Mouse (Mus musculus) liver, embryonic 14.5 days (tissue): Measurements from ENCODE around the gene Ssh3. TPM values are rescaled to one million over a fixed set of nuclear protein-coding genes. Genes with fewer than 3 reads are reported as not detected.

Source experiments
- ATAC-seq: fragments of 200-750 bp; cut with Nextera tagmentation; 2 replicates; pipeline ENCODE4 v1.8.0; 2017; ENCODE audit warnings: moderate number of reproducible peaks, mild to moderate bottlenecking, moderate library complexity; ENCODE audit not compliant: insufficient read depth
- DNase-seq, 3 experiments: peaks; one replicate each; pipeline ENCODE4 v3.0.0-alpha.2; 2012 to 2013; ENCODE audit warnings: low read depth in 3 of 3, low spot score in 3 of 3
- H3K27ac ChIP-seq: fragments of 300-500 bp; sonication (generic); 2 replicates; pipeline ENCODE4 v1.5.1; 2014; ENCODE audit warnings: moderate library complexity, mild to moderate bottlenecking, control low read depth, inconsistent platforms
- H3K27me3 ChIP-seq: fragments of 300-500 bp; sonication (generic); 2 replicates; pipeline ENCODE4 v1.6.1; 2014; ENCODE audit warnings: mild to moderate bottlenecking, low read length, moderate library complexity; ENCODE audit not compliant: control insufficient read depth, insufficient read depth
- H3K36me3 ChIP-seq: fragments of 300-500 bp; sonication (generic); replicated peaks from 2 replicates; pipeline ENCODE4 v1.6.1; 2014; ENCODE audit warnings: low read depth; ENCODE audit not compliant: control insufficient read depth, insufficient read depth
- H3K4me1 ChIP-seq, 2 experiments: fragments of 200-500 bp in 1 of 2; fragments of 300-500 bp in 1 of 2; sonication (generic) in 1 of 2; replicated peaks; 2 replicates each; pipeline ENCODE4 v1.6.1; 2012 to 2014; ENCODE audit warnings: antibody characterized with exemption in 1 of 2, inconsistent platforms in 1 of 2, low read length in 1 of 2; ENCODE audit not compliant: control insufficient read depth in 2 of 2, insufficient read depth in 2 of 2
- H3K4me2 ChIP-seq: fragments of 300-500 bp; sonication (generic); 2 replicates; pipeline ENCODE4 v1.6.1; 2014; ENCODE audit warnings: low read depth, mild to moderate bottlenecking, control low read depth, moderate library complexity
- H3K4me3 ChIP-seq, 2 experiments: fragments of 200-500 bp in 1 of 2; fragments of 300-500 bp in 1 of 2; sonication (generic) in 1 of 2; 2 replicates each; pipeline ENCODE4 v1.5.1; 2012 to 2014; ENCODE audit warnings: low read depth in 2 of 2, low read length in 2 of 2, mild to moderate bottlenecking in 2 of 2, control low read depth in 1 of 2, inconsistent platforms in 1 of 2, moderate library complexity in 1 of 2; ENCODE audit not compliant: insufficient read depth in 1 of 2
- H3K9ac ChIP-seq: fragments of 300-500 bp; sonication (generic); replicated peaks from 2 replicates; pipeline ENCODE4 v1.6.1; 2014; ENCODE audit warnings: mild to moderate bottlenecking, control low read depth, moderate library complexity
- H3K9me3 ChIP-seq: fragments of 300-500 bp; sonication (generic); 2 replicates; pipeline ENCODE4 v1.6.1; 2016; ENCODE audit warnings: low read length, mixed read lengths; ENCODE audit not compliant: control insufficient read depth
- CTCF ChIP-seq: IDR thresholded peaks from 2 replicates; pipeline ENCODE4 v1.5.1; 2016; ENCODE audit warnings: antibody characterized with exemption, low read depth, control low read depth
- EP300 ChIP-seq: IDR thresholded peaks from 2 replicates; pipeline ENCODE4 v1.6.1; 2016; ENCODE audit warnings: antibody characterized with exemption, low read depth
- WGBS: fragments of 180-500 bp; shearing (Covaris S2); extraction: QIAGEN DNeasy Blood & Tissue Kit; methylation state at CpG from one replicate; pipeline ENCODE4 v1.1.7; 2014; ENCODE audit not compliant: insufficient replicate concordance; 5-methylcytosine and 5-hydroxymethylcytosine counted together
- polyA plus RNA-seq, 2 experiments: library from polyadenylated mRNA; depleted of rRNA in 1 of 2; stranded (reverse) in 1 of 2; unstranded in 1 of 2; fragments of >200 nt; fragmentation: Nextera tagmentation in 1 of 2; extraction: Ambion mirVana in 1 of 2; gene quantifications; 2 replicates each; pipeline versions ENCODE4 v1.2.1 to v1.2.3; 2012 to 2014

Gene Ssh3
- polyA plus RNA-seq, 2 experiments, result 1.4 to 2.8 TPM

DNA sequence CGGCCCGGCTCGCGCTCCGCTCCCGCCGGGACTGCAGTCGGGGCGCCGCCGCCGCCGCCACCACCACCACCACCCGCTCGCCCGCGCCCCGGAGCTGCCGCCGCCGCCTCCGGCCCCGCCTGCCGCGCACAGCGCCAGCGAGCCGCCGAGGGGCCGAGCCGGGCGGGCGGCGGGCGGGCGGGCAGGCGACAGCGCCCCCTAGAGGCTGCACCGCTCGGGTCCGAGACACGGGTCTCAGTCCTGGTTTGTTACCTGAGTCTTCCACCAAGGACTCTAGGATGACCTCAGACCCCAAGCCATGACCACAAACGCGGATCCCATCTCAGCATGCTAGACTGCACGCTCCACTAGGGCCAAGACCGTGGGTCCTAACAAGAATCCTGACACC is 37.2 kb upstream of the Ssh3 start, which contains the start of gene Grk2:
Gene Grk2 (minus strand): TSS at position 33 of the 388 bp plus-strand sequence.
- Histone ChIP-seq H3K4me1 (peaks cover 7 to 34% of the 10 kb centered on the region in 2 experiments; a peak in 3 of 4 replicates), H3K9me3 (no peaks in the 10 kb centered on the region), H3K36me3 (no peaks in the 10 kb centered on the region), H3K27me3 (no peaks in the 10 kb centered on the region), H3K27ac (peak within 1 kb of the TSS; percentile 64), H3K4me3 (peak within 1 kb of the TSS; percentile 96), H3K4me2 (peak within 1 kb of the TSS; percentile 89), H3K9ac (peak within 1 kb of the TSS; percentile 97)
- ATAC-seq (peak; percentile 80), DNase-seq (peak; percentile 49 to 57 (median 53))
- WGBS, result 1% methylated on average over 31 of the region's 46 CpGs
- TF ChIP-seq EP300 (no peak), CTCF (peak; percentile 79)

DNA sequence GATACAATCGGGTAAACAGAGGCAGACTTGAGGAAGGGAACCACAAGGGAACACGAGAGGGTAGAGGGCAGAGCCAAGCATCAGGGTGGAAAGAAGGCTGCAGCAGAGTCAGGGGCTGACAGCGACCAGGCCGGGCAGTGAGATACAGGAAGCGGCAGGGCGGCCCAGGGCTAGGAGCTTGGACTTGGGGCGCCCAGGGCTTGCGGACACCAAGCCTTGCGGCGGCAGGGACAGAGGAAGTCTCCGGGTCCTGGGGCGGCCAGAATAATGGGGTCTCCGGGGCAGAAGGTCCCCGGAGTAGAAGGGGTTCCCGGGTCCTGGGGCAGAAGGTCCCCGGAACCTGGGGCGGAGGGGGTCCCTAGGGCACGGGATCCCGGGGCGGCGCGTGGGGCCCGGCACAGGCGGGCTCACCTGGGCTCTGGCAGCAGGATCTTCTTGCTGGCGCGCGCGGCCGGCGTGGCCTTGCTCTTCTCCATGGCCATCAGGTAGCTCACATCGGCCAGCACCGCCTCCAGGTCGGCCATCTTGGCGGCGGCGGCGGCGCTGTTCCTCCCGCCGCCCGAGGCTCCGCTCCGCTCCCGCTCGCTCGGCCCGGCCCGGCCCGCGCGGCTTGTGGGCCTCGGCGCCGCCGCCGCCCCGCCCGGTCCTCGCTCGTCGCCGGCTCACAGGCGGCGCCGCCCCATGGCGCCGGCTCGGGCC is 36.7 kb upstream of the Ssh3 start:
- Histone ChIP-seq H3K4me2 (peak overlapping the region; percentile 89), H3K27me3 (no peaks in the 10 kb centered on the region), H3K4me1 (peaks cover 7 to 39% of the 10 kb centered on the region in 2 experiments; a peak in 3 of 4 replicates), H3K9me3 (no peaks in the 10 kb centered on the region), H3K27ac (peak overlapping the region; percentile 64), H3K9ac (peak overlapping the region; percentile 97), H3K4me3 (peak overlapping the region; percentile 96), H3K36me3 (no peaks in the 10 kb centered on the region)
- under 1% methylated on average over 52 of the region's 68 CpGs for WGBS
- peak; percentile 78 for ATAC-seq
- TF ChIP-seq EP300 (no peak), CTCF (no peak)
- DNase-seq, result peak in 1 of 3 experiments; percentile 39

DNA sequence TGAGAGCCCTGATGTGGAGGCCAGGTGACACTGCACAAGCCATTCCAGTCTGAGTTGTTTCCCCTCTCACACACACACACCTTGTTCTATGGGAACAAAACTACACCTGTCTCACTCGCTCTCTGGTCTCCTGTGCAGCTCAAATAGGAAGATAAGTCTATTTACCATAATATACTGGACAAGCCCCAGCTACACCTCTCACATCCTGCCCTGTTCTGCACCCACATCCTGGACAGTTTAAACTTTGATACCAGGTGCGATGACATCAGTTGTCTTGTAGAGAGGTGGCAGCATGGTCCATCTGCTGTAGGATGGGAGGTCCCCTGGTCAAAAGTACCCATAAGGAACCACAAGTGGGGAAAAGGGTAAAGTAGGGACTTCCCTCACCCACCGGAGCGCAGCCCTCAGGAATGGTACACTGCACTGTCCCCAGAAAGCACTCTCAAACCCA is 35.9 kb upstream of the Ssh3 start:
- 5% methylated on average over 4 of the region's 4 CpGs for WGBS
- Histone ChIP-seq H3K27me3 (no peaks in the 10 kb centered on the region), H3K4me1 (peaks cover 7 to 46% of the 10 kb centered on the region in 2 experiments; a peak in 3 of 4 replicates), H3K4me2 (peak overlapping the region; percentile 89), H3K27ac (peak overlapping the region; percentile 6; the same call in 1 of the 2 replicates), H3K4me3 (peak overlapping the region; percentile 96), H3K9me3 (no peaks in the 10 kb centered on the region), H3K9ac (peak overlapping the region; percentile 97), H3K36me3 (no peaks in the 10 kb centered on the region)
- DNase-seq (no peak), ATAC-seq (no peak)
- TF ChIP-seq EP300, result no peak
- TF ChIP-seq CTCF, result no peak

DNA sequence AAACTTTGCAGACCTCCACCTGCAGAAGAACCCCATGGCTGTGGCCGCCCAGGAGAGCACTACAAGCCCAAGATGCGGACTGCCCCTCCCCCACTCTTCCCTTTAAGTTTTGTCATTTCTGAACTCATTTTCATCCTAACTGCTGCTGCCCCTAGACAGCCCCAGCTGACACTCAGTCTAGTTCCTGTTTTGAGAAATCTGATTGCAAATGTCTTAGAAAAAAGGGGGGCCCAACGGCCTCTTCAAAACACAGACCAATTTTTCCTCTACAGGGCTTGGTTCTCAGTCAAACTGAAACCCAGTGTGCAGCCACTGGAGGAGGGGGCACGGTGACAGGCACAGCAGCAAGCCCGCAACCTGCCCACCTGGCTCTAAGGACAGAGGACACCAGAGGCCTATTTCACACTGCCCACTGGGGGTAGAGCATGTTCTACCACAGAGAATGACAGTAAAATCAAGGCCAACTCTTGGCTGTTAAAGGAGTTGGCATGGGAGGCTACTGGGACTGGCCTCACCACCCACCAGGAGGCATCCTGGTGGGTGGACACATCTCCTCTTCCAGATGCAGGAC is 35.4 kb upstream of the Ssh3 start:
- H3K9me3 ChIP-seq, result no peaks in the 10 kb centered on the region
- H3K4me2 ChIP-seq, result peak overlapping the region; percentile 89
- H3K36me3 ChIP-seq, result no peaks in the 10 kb centered on the region
- H3K9ac ChIP-seq, result peak overlapping the region; percentile 97; the same call in 1 of the 2 replicates
- H3K4me1 ChIP-seq, result peaks cover 7 to 51% of the 10 kb centered on the region in 2 experiments; a peak in 3 of 4 replicates
- TF ChIP-seq CTCF (no peak), EP300 (no peak)
- no peak for DNase-seq
- peak overlapping the region; percentile 6; the same call in 1 of the 2 replicates for H3K27ac ChIP-seq
- peak overlapping the region; percentile 96 for H3K4me3 ChIP-seq
- WGBS, result 25% methylated on average over 5 of the region's 5 CpGs
- H3K27me3 ChIP-seq, result no peaks in the 10 kb centered on the region
- no peak for ATAC-seq

DNA sequence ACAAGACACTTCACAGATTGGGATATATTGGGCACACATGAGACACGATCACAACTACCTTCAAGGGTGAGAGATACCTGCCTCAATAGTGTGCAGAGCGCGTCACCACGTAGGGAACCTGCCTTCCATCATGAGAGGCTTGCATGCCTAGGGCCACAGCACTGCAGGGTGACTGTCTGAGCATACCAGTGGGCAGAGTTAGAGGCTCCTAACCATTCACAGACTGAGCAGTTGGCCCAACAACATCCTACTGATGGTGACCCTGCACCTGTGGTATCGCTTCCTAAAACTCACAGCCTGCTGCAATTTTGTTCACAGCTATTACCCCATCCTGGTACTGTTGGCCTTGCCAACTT is 34.6 kb upstream of the Ssh3 start:
- no peak for DNase-seq
- no peaks in the 10 kb centered on the region for H3K27me3 ChIP-seq
- H3K36me3 ChIP-seq, result no peaks in the 10 kb centered on the region
- TF ChIP-seq CTCF, result no peak
- no peak for TF ChIP-seq EP300
- ATAC-seq, result no peak
- 72% methylated on average over 5 of the region's 5 CpGs for WGBS
- peak overlapping the region; percentile 89 for H3K4me2 ChIP-seq
- no peaks in the 10 kb centered on the region for H3K9me3 ChIP-seq
- H3K9ac ChIP-seq, result no peak overlapping the region
- no peak overlapping the region for H3K27ac ChIP-seq
- H3K4me3 ChIP-seq, result peak overlapping the region in 1 of 2 experiments; percentile 2; a peak in 3 of 4 replicates
- peaks cover 7 to 56% of the 10 kb centered on the region in 2 experiments; a peak in 3 of 4 replicates for H3K4me1 ChIP-seq
